Mouse (Mus musculus): ENCODE data around the gene Apopt1. TPM values are rescaled to one million over a fixed set of nuclear protein-coding genes. Genes with fewer than 3 reads are reported as not detected.

The Apopt1 gene
- polyA plus RNA-seq, 1 experiment from 2014 or later: 51.2 TPM

DNA sequence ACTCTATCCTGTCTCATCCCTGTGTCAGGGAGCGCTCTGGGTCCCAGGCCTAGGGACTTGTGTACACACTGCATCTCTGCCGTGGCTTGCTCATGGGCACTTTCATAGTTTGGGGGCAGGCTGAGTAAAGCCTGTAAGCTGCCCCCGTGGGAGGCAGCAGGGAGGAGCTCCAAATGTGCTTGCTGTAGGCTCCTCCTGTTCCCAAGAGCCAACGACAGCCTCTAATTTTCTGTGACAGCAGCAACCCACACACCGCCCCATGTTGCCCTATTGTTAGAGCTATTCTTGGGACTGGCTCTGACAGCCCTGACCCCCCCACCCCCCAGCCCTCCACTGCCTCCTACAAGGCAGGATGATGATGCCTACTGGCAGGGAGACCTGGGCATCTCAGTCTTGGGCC lies 31.1 kb upstream of the Apopt1 start:
- Histone ChIP-seq H3K9ac (no peak overlapping the region), H3K4me1 (peaks cover 34% of the 10 kb centered on the region), H3K27ac (no peak overlapping the region), H3K4me2 (no peak overlapping the region), H3K4me3 (no peak overlapping the region), H3K9me3 (no peaks in the 10 kb centered on the region), H3K36me3 (peaks cover 37% of the 10 kb centered on the region), H3K27me3 (no peaks in the 10 kb centered on the region)
- WGBS: 91% methylated on average over 5 of the region's 5 CpGs
- no peak for ATAC-seq (ENCODE audit: insufficient number of reproducible peaks, low FRiP score, low TSS enrichment, low read depth)

DNA sequence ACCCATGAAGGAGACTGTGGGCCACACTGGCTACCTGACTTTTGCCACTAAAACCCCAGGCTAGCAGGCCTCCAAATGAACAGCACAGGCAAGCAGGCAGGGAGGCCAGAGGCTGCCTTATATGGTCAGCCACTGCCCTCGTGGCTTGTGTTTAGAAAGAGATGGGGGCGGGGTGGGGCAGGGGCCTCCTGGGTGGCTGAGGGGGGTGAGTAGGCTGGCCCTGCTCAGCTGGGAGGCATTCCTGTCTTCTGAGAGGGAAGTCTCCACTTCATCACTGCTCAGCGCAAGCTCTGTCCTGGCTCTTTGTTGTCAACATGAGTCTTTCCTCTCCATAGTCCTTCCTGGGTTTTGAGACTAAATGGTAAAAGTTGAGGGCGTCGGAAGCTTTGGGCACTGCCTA lies 30.3 kb upstream of the Apopt1 start:
- H3K4me2 ChIP-seq: no peak overlapping the region
- no peak overlapping the region for H3K4me3 ChIP-seq
- ATAC-seq (ENCODE audit: insufficient number of reproducible peaks, low FRiP score, low TSS enrichment, low read depth): no peak
- no peak overlapping the region for H3K9ac ChIP-seq
- whole genome bisulfite sequencing: 67% methylated on average over 5 of the region's 5 CpGs
- no peaks in the 10 kb centered on the region for H3K27me3 ChIP-seq
- peaks cover 35% of the 10 kb centered on the region for H3K4me1 ChIP-seq
- H3K9me3 ChIP-seq: no peaks in the 10 kb centered on the region
- H3K36me3 ChIP-seq: peaks cover 37% of the 10 kb centered on the region
- no peak overlapping the region for H3K27ac ChIP-seq

DNA sequence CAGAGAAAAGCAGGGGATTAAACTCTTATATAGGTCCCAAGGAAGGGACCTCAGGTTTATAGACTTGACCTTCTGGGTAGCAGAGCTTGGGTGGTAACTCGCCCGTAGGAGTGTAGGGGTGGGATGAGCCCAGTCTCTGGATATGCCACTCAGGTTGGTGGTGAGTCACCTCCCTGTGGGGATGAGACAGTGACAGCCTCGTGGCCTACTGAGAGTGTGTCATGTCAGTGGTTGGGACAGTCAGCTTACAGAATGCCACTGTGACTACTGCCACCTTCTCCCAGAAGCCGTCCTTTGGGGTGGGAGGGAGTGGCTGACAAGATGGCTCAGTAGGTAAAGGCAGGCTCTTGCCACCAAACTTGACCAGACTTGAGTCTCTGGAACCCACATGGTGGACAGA lies 26.7 kb upstream of the Apopt1 start:
- Histone ChIP-seq H3K4me1 (peaks cover 25% of the 10 kb centered on the region), H3K4me2 (no peak overlapping the region), H3K27ac (peak overlapping the region; percentile 62; the same call in 1 of the 2 replicates), H3K9me3 (no peaks in the 10 kb centered on the region), H3K9ac (no peak overlapping the region), H3K27me3 (no peaks in the 10 kb centered on the region), H3K4me3 (no peak overlapping the region), H3K36me3 (peaks cover 26% of the 10 kb centered on the region)
- 74% methylated on average over 4 of the region's 4 CpGs for WGBS
- no peak for ATAC-seq (ENCODE audit: insufficient number of reproducible peaks, low FRiP score, low TSS enrichment, low read depth)

GRCm38 (mm10) chr12:111687350-111688068 lies 25.6 kb upstream of the Apopt1 start:
- Histone ChIP-seq H3K9me3 (no peaks in the 10 kb centered on the region), H3K4me2 (no peak overlapping the region), H3K27me3 (no peaks in the 10 kb centered on the region), H3K4me3 (no peak overlapping the region), H3K9ac (no peak overlapping the region), H3K4me1 (peaks cover 31% of the 10 kb centered on the region), H3K36me3 (peaks cover 16% of the 10 kb centered on the region), H3K27ac (peak overlapping the region; percentile 62)
- WGBS: 26% methylated on average over 14 of the region's 14 CpGs
- ATAC-seq (ENCODE audit: insufficient number of reproducible peaks, low FRiP score, low TSS enrichment, low read depth): peak; percentile 79

DNA sequence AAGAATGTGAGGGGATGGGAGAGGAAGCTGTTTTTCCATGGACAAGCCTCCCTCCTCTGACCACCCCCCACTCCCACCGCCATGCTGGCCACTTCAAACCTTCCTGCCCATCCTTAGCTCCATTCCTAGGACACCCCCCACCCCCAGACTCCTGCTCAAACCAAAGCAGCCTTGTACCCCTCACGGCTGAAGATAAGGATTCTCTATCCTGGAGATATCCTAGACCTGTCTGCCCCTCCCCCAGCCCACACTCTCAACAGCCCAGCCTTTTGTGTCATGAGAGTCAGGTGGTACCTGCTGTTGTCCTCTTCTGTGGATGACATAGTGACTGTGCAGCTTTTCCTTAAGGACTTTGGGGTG lies 25.0 kb upstream of the Apopt1 start:
- Histone ChIP-seq H3K36me3 (peaks cover 10% of the 10 kb centered on the region; the same call in 1 of the 2 replicates), H3K27me3 (no peaks in the 10 kb centered on the region), H3K9ac (no peak overlapping the region), H3K9me3 (no peaks in the 10 kb centered on the region), H3K4me2 (no peak overlapping the region), H3K4me1 (peaks cover 37% of the 10 kb centered on the region), H3K4me3 (no peak overlapping the region), H3K27ac (0 out of 2 replicates have a peak overlapping the region, but pooled peaks have one; percentile 62)
- 46% methylated on average over 2 of the region's 2 CpGs for WGBS
- no peak for ATAC-seq (ENCODE audit: insufficient number of reproducible peaks, low FRiP score, low TSS enrichment, low read depth)

- Histone ChIP-seq H3K9me3 (no peaks in the 10 kb centered on the region), H3K36me3 (no peaks in the 10 kb centered on the region), H3K27ac (0 out of 2 replicates have a peak overlapping the region, but pooled peaks have one; percentile 27), H3K4me3 (no peak overlapping the region), H3K4me1 (peaks cover 50% of the 10 kb centered on the region), H3K9ac (no peak overlapping the region), H3K4me2 (no peak overlapping the region), H3K27me3 (no peaks in the 10 kb centered on the region)
- no peak for ATAC-seq (ENCODE audit: insufficient number of reproducible peaks, low FRiP score, low TSS enrichment, low read depth)
- 77% methylated on average over 11 of the region's 11 CpGs for WGBS
These were observed 23.6 kb upstream of the Apopt1 start for GRCm38 (mm10) chr12:111689426-111689825.

DNA sequence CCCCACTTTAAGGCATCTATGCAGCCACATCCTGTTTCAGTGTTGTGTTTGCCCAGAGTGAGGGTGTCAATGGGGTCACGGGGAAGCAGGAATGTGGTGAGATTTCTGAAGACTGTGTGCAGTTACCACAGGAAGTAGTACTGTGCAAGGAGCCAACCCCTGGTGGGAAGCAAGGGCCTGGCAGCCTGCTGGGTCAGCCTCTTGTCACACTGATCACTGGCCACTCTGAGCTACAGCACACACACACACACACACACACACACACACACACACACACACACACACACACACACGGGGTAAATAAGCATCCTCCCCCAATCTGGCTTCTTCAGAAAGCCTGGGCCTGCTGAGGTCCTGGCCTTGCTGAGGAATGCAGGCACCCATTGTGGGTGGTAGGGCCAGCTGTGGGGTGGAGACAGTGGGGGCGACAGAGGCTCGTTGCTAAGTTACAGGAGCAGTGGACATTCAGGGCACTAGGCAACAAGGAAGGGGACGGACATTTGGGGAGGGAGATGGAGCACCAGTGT lies 21.7 kb upstream of the Apopt1 start:
- Histone ChIP-seq H3K27ac (0 out of 2 replicates have a peak overlapping the region, but pooled peaks have one; percentile 17), H3K27me3 (no peaks in the 10 kb centered on the region), H3K4me1 (peaks cover 63% of the 10 kb centered on the region), H3K36me3 (no peaks in the 10 kb centered on the region), H3K4me2 (no peak overlapping the region), H3K9me3 (no peaks in the 10 kb centered on the region), H3K4me3 (no peak overlapping the region), H3K9ac (no peak overlapping the region)
- WGBS: 36% methylated on average over 5 of the region's 5 CpGs
- no peak for ATAC-seq (ENCODE audit: insufficient number of reproducible peaks, low FRiP score, low TSS enrichment, low read depth)

DNA sequence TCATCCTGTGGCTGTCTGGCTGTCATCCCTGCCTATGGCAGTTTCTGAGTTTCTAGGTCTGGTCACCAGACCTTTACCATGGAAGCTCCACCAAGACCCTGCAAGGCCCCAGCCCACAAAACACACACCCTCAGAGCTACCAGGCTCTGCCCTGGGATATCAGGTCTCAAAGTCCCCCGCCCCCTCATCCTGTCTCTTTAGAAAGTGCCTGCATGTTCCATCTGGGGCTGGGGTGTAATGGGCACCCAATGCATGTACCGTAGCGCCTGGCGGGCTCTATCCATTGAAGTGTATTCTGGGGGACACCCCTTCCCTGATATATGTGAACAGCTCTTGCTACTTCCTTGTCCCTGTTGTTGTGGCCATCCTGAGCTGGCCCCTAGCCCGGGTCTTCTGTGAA lies 20.2 kb upstream of the Apopt1 start:
- H3K4me1 ChIP-seq: peaks cover 51% of the 10 kb centered on the region
- no peak overlapping the region for H3K4me2 ChIP-seq
- no peak for ATAC-seq (ENCODE audit: insufficient number of reproducible peaks, low FRiP score, low TSS enrichment, low read depth)
- H3K36me3 ChIP-seq: no peaks in the 10 kb centered on the region
- no peak overlapping the region for H3K4me3 ChIP-seq
- H3K27ac ChIP-seq: 0 out of 2 replicates have a peak overlapping the region, but pooled peaks have one; percentile 27
- 85% methylated on average over 5 of the region's 5 CpGs for WGBS
- no peak overlapping the region for H3K9ac ChIP-seq
- no peaks in the 10 kb centered on the region for H3K9me3 ChIP-seq
- H3K27me3 ChIP-seq: no peaks in the 10 kb centered on the region

GRCm38 (mm10) chr12:111693341-111694270 lies 19.5 kb upstream of the Apopt1 start:
- H3K36me3 ChIP-seq: no peaks in the 10 kb centered on the region
- H3K9ac ChIP-seq: no peak overlapping the region
- no peaks in the 10 kb centered on the region for H3K9me3 ChIP-seq
- H3K4me2 ChIP-seq: no peak overlapping the region
- peaks cover 48% of the 10 kb centered on the region for H3K4me1 ChIP-seq
- peak overlapping the region; percentile 47 for H3K27ac ChIP-seq
- no peaks in the 10 kb centered on the region for H3K27me3 ChIP-seq
- ATAC-seq (ENCODE audit: insufficient number of reproducible peaks, low FRiP score, low TSS enrichment, low read depth): peak; percentile 54
- 41% methylated on average over 18 of the region's 18 CpGs for WGBS
- H3K4me3 ChIP-seq: no peak overlapping the region

- no peak overlapping the region for H3K9ac ChIP-seq
- no peaks in the 10 kb centered on the region for H3K27me3 ChIP-seq
- H3K36me3 ChIP-seq: no peaks in the 10 kb centered on the region
- no peak overlapping the region for H3K4me3 ChIP-seq
- no peaks in the 10 kb centered on the region for H3K9me3 ChIP-seq
- 33% methylated on average over 12 of the region's 12 CpGs for WGBS
- no peak overlapping the region for H3K4me2 ChIP-seq
- H3K27ac ChIP-seq: peak overlapping the region; percentile 47
- peaks cover 47% of the 10 kb centered on the region for H3K4me1 ChIP-seq
- ATAC-seq (ENCODE audit: insufficient number of reproducible peaks, low FRiP score, low TSS enrichment, low read depth): no peak
These were observed 18.7 kb upstream of the Apopt1 start for GRCm38 (mm10) chr12:111694271-111694781.

- 62% methylated on average over 13 of the region's 13 CpGs for WGBS
- Histone ChIP-seq H3K36me3 (no peaks in the 10 kb centered on the region), H3K27ac (no peak overlapping the region), H3K4me2 (no peak overlapping the region), H3K4me3 (no peak overlapping the region), H3K9me3 (no peaks in the 10 kb centered on the region), H3K9ac (no peak overlapping the region), H3K27me3 (no peaks in the 10 kb centered on the region), H3K4me1 (peaks cover 45% of the 10 kb centered on the region)
- ATAC-seq (ENCODE audit: insufficient number of reproducible peaks, low FRiP score, low TSS enrichment, low read depth): no peak
These were observed 17.9 kb upstream of the Apopt1 start for GRCm38 (mm10) chr12:111694880-111695804.

All from limb, embryonic 15.5 days (tissue).